Mouse (Mus musculus): Measurements from ENCODE around the gene Ccdc114.
"Not testable (repeated sequence)": the region's sequence is repeated elsewhere in the genome, so short reads cannot be mapped to it uniquely, and the experiment has no call there.

Gene Ccdc114

DNA sequence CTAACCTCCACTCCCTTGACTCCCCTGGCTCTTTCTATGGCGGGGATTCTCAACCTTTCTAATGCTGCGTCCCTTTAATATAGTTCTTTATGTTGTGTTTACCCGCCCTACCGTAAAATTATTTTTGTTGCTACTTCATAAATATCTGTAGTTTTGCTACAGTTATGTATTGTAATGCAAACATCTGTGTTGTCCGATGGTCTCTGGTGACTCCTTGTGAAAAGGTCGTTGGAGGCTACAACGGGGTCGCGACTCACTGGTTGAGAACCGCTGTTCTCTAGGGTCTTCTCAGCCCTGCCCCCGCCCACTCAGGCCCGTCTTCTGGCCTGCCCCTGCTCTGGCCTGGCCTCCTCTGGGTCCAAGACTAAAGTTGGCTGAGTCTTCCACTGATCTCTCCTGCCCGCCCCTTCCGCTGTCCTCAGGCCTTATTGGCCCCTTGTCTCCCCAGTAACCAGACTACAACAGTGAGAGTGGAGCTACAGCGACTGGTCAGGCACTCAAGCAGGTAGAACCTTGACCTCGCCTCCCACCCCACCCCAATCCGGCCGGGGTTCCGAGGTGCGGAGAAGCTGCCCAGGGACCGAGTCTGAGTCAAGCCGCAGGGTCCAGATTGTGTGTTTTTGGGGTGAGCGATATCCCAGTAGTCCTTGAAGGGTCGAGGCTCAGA is at the start of gene Ccdc114:
Gene Ccdc114, plus strand, starts transcription at position 311 of the 667 bp plus-strand sequence.
- DNase-seq = no peak

DNA sequence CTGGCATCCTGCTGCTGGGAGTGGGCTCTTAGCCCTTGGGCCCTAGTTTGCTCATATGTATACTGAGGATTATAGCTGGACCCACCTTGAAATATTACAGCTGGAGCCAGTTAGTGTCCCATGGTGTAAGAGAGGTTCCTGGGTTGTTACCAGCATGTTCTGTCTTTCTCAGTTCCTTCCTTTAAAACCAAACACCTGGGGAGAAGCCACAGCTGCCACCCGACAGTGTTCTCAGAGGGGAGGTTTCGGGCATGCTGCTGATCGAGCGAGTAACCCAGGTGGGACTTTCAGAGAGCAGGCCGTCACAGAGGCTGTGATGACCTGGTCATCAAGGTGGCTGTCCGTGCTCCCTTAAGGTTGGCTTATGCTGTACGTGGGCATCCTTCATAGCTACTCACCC is 47.0 kb upstream of the Ccdc114 start:
- DNase-seq = no peak

GRCm38 (mm10) chr7:45878278-45878677 is 45.6 kb upstream of the Ccdc114 start, which contains the start of gene Grin2d:
Gene Grin2d (minus strand): TSS chr7:45878378.
- not testable (repeated sequence) for DNase-seq

DNA sequence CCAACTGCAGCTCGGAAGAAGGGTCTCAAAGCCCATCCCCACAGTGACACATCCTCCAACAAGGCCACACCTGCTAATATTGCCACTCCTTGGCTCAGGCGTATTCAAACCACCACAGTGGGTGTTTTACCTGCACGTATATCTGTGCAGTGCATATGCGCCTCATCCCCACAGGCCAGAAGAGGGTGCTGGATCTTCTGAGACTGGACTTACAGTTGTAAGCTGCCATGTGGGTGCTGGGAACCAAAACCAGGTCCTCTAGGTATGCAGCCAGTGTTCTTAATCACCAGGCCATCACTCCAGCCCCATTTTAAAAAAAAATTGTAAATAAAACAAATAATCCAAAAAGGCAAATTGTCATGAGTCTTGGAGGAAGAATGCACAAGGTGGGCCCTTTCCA is 43.3 kb upstream of the Ccdc114 start:
- no peak for DNase-seq

- no peak for DNase-seq
These were observed 42.9 kb upstream of the Ccdc114 start for GRCm38 (mm10) chr7:45881011-45881410.

DNA sequence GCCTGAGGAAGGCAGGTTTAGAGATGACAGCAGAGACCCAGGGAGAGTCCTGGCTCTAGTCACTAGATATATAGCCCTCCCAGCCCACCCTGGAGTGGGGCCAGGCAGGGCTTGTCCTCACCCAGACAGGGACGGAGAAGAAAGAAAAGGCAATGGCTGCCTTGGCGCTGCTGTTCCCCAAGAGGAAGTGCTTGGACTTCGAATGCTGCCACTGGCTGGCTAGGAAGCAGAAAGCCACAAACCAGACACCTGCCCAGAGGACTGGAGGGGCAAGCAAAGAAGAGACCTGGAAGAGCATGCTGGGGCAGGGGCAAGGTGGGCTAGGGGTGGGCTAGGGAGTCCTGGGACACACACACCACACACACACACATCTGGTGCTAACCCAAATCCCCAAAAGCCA is 36.6 kb upstream of the Ccdc114 start:
- DNase-seq = no peak

DNA sequence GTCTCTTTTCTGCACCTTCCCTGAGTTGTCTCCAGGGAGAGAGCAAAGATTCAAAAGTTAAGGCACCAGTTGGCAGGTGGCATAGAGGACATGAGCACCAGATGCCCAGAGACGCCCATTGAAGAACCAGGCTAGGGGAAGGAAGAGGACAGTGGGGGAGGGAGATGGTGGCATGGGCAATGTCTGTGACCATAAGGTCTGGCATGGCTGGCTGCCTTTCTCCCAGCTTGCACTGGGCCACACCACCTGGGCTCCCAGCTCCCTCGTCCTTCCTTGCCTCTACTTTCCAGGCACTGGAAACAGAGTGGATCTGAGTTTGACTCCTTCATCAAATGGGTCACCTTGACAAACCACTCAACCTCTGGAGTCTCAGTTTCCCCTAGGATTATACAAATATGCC is 31.2 kb upstream of the Ccdc114 start:
- no peak for DNase-seq

DNA sequence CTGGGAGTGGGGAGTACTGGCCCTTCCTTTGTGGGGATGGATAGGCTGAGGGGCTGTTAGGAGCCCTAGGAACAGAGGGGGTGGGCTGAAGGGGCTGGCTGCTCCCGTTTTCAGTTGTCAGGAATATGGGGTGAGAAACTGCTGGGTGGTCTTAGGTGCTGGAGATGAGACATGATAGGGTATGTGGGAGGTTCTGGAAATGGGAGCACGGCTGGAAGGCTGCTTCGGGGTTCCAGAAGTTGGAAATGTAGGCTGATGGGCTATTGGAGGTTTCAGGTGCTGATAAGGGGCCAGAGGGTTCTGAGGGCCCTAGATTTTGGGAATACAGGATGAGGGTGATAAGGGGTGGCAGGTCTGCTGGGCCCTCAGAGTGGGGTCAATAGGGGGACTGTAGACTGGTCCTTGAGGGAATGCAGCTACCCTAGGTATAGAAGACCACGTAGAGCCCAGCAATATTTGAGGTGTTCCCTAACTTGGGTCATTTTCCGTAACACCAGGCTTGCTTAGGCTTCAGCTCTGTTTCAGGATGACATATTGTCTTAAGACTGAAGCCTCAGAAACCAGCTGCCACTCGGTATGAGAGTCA is 27.8 kb upstream of the Ccdc114 start:
- DNase-seq = peak; percentile 33

- peak; percentile 100 for DNase-seq
These were observed 27.2 kb upstream of the Ccdc114 start, which contains the start of the genes Syngr4 and Tmem143 for GRCm38 (mm10) chr7:45896517-45897257. Gene Syngr4 (minus strand): TSS chr7:45896714. Gene Tmem143 (plus strand): TSS chr7:45896941.

GRCm38 (mm10) chr7:45897258-45897757 is 26.6 kb upstream of the Ccdc114 start:
- no peak for DNase-seq

- peak; percentile 36 for DNase-seq
These were observed 25.7 kb upstream of the Ccdc114 start for GRCm38 (mm10) chr7:45898125-45898524.

- DNase-seq = no peak
These were observed 22.3 kb upstream of the Ccdc114 start for GRCm38 (mm10) chr7:45901562-45901961.

DNA sequence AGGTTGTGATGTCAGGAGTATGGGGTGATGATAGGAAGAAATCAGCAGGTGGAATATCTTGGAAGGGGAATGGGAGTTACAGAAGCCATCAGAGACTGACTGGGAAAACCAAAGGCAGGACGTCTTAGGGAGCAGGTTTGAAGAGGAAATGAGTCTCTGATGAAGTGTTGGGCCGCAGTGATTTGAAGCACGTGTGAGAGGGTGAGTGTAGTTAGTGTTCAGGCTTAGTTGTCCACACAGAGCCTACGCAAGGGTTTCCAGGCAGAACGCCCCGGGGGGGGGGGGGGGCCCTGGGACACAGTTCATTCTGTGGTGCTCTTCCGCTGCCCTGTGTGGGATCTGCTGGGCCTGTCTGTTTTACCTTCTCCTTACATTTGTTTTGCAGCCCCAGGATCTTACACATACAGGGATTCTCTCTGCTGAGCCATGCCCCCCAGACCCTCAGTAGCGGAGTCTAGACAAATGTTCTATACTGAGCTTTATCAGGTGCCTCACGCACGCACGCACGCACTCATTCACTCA is 21.3 kb upstream of the Ccdc114 start:
- DNase-seq = no peak

DNA sequence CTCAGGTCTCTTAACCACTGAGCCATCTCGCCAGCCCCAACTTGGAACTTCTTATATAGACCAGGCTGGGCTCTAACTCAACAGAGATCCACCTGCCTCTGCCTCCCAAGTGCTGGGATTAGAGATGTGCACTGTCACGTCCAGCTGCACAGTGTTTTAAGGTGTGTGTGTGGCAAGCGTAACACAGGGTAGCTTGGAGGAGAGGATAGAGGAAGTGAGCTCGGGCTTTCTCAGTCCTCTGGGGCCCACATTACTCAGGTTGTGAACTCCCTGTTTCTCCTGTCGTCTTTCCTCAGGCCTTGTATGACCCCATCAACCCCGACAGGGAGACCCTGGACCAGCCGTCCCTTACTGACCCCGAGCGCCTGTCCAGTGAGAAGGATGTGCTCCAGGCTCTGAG is 17.2 kb upstream of the Ccdc114 start:
- DNase-seq = no peak

DNA sequence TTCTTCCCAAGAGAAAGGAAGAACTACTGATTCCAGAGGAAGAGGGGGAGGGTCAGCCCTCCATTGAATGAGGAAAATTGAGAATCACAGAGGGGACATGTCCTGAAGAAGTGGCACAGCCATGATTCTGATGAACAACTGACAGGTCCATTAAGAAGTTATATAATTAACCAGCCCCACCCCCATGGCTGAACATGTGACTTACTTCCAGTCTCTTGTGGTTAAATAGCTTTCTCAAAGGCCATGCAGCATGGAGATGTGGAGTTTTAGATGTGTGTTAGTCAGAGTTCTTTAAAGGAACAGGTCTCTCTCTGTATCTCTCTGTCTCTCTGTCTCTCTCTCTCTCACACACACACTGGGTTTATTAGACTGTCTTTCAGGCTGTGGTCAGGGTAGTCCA is 15.5 kb upstream of the Ccdc114 start:
- no peak for DNase-seq

GRCm38 (mm10) chr7:45909145-45909544 is 14.7 kb upstream of the Ccdc114 start:
- no peak for DNase-seq

- DNase-seq = no peak
These were observed 9.8 kb upstream of the Ccdc114 start for GRCm38 (mm10) chr7:45914067-45914466.

- no peak for DNase-seq
These were observed 8.9 kb upstream of the Ccdc114 start for GRCm38 (mm10) chr7:45915011-45915410.

- DNase-seq = no peak
These were observed 7.5 kb upstream of the Ccdc114 start for GRCm38 (mm10) chr7:45916056-45917003.

DNA sequence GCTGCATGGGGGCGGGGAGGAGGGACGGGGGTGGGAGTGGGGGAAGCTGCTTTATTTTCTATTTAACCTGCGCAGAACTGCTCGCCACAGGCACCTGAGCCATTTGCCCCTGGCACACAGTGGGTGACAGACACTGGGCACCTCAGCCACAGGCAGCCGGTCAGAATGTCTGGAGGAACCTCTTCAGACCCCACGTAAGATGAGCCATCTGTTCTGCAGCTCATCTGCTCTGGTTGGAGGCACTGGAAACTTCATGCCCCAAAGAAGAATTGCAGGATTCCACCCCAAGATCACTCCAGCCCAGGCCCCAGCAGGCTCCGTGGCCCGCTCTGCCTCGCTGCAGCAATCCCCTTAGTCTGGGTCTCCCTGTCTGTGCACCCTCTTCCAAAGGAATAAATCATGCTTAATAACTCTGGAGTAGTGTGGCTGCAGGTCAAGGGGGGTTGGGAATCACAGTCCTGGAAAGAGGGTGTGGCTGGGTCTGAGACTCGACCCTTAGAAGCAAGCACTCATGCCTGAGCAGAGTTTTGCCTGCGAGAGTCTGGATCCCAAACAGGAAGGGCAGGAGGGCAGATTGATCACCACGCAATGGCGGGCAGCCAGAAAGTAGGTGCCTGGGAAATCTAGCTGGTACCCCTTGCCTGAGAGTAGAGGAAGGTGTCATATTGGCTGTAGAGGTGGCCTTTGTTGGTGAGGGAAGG is 6.7 kb upstream of the Ccdc114 start:
- no peak for DNase-seq

DNA sequence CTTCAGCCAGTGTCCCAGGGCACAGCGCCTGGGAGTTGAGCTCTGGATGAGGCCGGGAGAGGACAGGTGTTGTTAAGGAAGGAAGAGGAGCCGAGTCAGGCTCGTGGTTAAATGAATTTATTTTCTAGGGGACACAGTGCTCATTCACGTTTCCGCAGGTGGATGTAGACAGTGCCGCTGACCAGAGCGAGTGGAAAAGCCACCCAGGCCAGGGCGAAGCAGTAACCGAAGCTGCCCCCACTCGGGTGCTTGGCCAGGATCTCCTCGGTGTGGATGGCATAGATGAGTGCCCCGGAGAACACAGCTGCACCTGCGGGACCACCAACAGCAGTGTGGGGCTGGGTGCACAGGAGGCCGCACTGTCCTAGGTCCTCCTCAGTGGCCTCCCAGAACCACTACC is 5.9 kb upstream of the Ccdc114 start:
- DNase-seq = no peak

Data from cerebellum, adult 11-12 months (tissue).